Mouse (Mus musculus) brain, adult 2 months (tissue): ENCODE data around the gene Akap2.

Experiments used
- DNase-seq: peaks from one replicate; pipeline ENCODE4 v3.0.0; 2011; ENCODE audit warnings: low read depth, low spot score

The Akap2 gene

DNA sequence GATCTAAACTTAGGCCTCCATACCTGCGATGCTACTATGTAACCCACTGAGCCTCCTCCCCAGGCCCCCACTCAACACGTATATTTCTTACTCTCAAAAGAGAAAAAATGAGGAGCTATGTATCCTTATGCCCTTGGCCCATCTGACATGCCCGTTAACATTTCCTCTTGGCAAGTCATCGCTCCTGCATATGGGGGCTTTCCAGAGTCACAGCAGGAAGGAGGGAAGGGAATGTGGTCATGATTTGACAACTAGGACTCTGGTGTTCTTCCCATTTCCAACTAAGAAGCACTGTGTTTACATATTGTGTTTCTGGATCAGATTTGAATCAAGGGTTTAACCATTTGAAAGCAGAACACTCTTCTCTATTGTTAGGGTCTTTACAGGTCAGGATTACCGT lies 15.9 kb upstream of the Akap2 start:
- no peak for DNase-seq

DNA sequence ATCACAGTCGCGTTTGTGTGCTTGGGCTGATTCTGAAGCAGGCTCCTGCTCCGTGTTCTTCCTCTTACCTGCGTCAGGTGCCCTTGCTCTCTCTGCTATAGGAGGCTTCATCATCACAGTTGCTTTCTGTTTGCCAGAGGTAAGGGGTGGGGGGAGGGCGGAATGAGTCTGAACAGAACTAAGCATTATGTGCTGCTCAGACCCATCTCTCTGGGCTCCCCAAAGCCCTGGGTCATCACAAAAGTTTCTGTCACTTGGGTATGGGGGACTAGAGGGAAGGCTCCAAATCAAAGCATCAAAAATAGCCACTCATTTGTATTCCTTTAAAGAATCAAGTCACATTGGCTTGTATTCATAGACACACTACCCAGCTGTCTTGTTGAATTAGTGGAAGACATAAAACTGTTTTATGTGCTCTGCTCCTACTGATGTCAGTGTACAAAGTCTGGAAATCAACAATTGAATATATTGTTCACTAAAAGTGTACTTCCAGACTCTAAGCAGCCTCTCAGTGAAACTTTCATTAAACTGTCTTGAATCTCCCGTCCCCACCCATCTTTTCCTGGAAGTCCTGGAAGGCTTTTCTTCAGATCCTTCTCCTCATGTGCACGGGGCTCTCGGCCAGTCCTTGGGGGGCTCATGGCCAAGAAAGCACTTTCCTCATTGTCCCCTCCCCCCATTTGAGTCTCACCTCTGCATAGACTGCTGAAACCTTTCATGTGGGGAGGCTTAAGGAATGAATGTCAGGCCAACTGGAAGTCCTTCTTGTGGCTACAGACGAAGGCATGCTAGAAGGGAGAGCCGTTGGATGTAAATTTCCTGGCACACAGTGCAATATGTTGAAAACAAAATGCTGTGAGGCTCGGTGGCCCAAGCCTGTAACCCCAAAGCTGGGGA lies 13.6 kb upstream of the Akap2 start:
- no peak for DNase-seq

DNA sequence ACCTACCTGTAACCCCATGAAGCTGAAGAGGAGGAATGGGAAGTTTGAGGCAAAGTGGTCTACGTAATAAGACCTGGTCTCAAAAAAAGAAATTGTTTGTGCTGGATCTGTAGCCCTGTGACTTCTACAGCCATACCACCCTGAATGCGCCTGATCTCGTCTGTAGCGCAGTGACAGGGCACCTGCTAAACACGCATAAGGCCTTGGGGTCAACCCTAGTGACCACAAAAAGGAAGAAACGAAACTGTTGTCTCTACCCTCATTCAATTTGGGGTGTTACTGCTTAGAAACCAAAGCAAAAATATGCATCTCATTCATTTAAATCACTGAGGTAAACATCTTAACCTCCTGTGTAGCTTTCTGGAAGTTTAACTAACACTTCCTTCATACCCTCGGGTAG lies 12.9 kb upstream of the Akap2 start:
- DNase-seq, result no peak

DNA sequence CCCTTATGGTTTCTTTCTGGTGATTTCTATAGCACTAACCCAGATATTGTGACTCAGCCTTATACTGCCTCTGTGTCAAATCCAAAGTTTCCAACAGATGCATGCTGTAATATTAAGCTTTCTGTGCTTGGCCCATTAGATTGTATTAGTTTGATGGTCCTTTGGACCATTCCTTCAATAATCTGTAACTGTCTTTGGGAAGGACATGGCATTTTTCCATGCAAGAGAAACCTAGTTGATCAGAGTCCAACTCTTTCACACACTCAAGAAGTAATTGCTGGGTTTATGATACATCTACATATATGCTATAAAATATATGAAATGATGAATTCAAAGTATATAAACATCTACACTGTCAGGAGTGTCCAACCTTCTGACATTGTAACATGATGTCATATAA lies 1.6 kb upstream of the Akap2 start:
- DNase-seq, result no peak

DNA sequence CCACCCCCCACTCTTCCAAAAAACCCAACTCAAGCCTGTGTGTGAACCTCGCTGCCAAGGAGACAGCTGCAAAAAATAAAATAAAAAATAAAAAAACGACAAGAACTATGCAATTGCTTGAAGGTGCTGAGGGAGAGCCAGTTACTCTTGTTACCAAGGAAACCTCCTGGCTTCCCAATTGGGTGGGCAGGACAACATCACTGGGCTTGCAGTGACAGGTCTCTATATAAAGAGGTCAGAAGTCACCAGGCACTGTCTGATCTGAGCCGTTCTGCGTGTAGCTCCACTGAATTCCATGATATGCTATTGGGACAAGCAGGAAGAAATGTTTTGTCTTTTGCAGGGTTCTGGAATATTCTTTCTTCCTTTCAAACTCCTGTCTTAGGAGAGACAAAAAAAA lies 722 bp upstream of the Akap2 start:
- peak; percentile 44 for DNase-seq

DNA sequence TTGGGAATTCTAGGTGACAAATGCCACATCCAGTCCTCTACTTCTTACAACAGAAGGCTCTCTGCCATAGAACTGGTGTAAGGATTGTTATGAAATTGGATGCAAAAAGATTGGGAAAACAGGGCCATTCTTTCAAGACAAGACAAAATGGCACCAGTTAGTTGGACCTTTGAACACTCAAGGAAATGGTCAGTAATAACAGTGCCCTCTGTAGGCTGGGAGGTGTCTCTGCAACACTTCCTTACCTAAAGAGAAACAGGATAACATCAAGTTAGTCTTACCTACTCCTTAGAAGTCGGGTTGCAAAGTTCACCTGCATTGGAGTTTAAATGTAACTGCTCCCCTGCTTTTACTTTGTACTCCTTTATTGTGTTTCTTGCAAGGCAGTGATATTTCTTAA lies 1.9 kb downstream of the Akap2 start:
- DNase-seq, result no peak

DNA sequence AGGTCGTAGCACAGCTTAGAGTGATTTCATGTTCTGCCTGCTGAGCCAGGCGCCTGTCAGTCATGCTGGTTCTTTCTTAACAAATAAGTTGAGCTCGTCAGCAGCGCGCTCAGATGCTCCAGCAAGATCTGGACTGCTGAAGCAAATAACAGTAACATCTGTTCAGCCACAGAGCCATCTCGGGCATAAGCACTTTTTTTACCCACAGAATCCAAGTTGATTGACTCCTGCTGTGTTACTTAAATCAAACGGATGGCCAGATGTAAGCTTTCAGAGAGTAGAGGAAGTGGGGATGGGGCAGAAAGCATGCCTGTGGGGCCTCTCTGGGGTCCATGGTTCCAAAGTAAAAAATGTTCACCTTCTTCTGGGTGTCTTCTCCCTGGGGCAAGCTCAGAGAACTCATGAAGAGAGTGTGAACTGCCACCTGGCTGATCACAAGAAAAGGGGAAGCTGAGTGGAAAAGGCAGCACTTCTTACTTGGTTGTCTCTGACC lies 3.5 kb downstream of the Akap2 start:
- DNase-seq, result peak; percentile 58

DNA sequence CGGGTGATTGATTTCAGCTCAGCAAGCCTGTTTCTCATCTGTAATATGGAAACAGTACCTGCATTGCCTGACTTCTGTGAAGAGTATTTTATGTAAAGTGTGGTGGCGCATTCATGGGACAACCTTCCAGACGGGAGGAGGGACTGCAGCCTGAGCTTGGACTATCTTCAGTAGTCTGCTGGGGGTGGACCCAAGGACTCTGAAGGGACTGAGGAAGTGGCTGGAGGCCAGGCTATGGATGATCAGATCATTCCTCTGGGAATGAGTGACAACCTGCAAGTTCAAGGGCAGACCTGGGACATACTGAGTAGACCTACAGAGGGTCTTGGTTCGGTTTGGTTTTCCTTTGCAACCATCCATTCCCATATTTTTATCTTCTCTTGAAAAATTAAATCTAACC lies 4.8 kb downstream of the Akap2 start:
- no peak for DNase-seq

DNA sequence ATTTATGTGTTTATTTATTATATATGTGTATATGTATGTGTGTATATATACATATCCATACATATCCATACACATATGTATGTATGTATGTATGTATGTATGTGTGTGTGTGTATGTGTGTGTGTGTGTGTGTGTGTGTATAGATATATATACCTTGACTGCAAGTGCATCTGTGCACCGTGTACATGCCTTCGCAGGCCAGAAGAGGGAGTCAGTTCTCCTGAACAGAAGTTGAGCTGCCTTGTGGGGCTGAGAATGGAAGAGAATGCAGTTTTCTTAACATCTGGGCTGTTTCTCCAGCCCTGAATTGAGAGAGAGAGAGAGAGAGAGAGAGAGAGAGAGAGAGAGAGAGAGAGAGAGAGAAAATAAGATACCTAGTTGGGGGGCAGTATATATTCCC lies 6.2 kb downstream of the Akap2 start:
- DNase-seq, result peak; percentile 27

DNA sequence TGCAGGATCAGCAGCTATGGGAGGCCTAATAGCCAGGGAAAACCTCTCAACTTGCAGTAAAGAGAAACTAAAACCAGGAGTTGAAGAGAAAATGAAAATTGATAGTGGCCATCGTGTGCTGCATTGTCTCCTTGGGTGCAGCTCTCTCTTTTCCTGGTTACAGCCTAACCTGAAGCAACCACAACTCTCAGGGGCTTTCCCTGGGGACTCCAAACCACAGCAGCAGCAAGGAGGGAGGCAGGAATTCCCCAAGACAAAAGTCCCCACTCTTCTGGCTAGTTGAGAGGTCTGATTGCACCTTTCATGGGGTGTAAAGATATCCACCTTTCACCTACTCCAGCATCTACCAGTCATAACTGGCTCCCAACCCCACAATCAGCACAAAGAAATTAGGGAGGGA lies 8.1 kb downstream of the Akap2 start:
- DNase-seq, result no peak

DNA sequence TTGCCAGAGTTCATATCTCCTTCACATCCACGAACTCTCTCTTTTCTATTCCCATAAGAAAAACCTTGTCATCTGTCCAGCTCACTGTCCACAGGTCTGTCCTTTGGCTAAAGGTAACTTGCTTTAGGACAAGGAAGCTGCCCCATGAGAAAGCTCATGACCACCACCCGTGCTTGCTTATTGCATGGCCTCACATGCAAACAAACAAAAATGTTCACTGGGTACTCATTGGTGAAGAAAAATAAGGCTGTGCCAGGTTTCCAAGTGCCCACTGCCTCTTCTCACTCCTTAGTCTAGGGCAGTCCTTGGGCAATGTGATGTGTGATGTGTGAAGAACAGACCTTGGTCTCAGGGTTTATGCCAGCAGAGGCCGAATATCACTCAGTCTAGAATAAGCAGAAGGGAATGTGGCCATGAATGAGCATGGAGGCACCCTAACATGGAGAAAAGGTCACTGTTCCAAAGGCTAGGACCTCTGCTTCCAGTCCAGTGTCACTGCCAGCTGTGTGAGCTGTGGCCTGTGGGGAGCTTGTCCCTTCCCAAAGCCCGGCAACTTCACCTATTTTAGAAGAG lies 11.2 kb downstream of the Akap2 start:
- no peak for DNase-seq

DNA sequence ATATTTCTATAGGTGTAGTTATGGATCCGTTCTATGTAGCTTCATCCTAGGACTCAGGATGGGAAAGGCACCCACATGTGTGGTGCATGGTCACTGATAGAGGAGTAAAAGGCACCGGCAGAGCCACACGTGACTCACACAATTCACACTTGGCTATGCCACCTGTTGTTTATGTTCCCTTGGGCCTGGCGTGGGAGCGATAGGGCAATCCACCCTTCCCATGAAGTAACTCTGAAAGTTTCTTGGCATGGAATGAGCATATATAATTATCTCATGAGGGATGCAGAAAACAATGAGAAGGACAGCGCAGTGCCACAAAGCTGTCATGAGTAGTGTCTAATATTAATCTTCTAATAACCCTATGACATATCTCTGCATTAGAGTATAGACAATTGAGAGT lies 12.6 kb downstream of the Akap2 start:
- DNase-seq, result no peak

DNA sequence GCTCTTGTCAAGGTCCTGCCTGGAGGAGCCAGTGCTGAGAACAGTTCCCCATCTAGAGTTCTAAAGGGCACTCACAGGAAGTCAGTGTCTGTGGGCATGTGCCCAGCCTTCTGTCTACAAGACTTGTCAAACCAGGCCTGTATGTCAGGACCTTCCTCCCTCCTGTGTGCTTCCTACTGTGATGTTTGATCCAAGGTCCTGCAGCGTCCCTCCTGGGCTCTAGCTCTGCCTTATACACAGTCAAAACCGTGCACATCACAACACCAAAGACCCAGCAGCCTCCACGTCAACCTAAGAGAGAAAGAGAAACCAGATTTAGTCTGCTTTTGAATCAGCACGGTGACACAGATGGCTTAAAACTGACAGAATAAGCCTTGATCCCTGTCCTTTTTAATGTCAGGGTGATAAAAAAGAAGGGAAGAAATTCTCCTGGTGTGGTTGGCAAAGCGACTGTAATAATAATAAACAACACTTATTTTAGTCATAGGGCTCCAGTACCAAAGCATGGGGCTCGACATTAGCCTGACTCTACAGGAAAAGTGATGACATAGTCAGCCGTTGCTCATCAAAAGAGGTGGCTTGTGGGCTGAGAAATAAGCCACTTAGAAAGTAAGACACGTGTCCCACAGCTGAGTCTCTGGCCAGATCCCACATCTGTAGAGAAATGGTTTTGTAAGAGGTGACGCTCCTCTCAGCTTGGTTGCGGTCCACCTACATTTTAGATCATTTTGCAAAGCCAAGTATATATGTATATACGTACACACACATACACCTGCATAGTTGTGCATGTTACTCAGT lies 13.5 kb downstream of the Akap2 start:
- peak; percentile 26 for DNase-seq

DNA sequence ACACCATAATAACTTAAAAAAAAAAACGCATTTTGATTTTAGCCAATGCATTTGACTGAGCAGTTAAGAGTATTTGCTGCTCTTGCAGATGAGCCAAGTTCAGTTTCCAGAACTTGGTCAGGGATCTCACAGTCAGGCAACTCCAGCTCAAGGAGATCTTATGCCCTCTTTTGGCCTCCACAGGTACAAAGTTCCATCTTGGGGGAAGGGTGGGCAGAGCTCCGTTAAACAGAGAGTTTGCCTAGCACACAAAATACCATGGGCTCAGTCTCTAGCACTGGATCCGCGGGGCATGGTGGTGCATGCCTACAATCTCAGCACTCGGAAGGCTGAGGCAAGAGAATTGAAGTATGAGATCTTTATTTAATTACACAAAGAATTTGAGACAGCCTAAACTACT lies 14.9 kb downstream of the Akap2 start:
- DNase-seq, result no peak

DNA sequence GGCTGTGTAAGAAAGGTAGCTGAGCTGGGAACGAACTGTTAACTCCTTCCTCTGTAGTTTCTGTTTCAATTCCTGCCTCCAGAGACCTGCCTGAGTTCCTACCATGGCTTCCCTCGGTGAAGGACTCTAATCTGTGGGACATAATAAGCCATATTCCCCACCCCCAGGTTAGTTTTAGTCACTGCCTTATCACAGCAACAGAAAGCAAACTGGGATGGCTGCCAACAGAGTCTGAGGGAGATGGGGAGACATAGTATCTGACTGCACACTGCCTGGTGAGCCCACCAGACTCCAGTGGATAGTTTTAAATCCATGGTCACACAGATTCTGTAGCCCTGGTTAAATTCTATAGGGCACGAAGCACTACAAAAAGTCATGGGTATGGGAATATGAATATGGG lies 16.0 kb downstream of the Akap2 start:
- peak; percentile 42 for DNase-seq

DNA sequence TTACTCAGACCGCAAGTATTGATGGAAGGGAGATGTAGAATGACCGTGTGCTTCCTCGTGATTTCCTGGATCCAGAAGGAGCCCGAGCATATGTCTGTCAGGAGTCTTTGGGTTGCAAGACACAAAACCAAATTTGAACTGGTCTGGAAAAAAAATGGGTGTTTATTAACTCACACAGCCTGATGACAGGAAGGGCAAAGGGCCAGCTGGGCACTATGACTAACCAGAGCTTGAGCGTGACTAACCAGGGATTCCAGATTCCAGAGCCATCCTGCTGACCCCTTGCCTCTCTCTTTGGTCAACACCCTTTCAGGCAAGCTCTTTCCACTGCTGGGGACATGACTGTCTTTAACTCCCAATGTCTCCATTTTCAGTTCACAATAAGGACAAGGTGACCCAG lies 18.0 kb downstream of the Akap2 start:
- no peak for DNase-seq

DNA sequence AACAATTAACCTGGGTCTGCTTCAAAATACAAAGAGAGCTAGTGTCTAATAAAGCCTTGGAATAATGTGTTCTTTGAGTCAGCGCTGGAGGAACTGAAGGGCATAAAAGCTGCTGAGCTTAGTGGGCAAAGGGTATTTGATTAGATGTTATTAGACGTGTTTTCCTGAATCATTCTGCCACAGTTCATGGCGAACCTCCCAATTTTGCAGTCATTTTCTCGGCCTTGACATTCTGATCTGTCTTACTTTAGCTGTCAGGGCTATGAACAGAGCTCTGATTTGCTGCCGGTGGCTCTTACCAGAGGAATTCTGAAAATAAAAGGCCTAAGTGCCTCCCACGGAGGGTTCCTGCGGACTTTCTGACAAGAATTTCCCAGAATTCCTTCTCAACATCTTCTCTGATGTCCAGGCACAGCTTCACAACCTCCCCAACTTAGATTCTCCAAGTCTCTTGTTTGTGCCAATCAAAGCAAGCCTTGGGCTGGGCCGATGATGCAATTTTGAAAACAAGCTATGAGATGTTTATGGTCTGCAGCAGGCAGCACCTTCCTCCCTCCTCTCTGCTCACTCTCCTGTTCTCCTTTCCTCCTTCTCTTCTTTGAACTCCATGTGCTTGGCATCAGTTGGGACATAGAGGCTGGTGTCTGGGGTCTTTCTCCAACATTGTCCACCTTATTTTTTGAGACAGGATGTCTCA lies 21.5 kb downstream of the Akap2 start:
- DNase-seq, result peak; percentile 38

DNA sequence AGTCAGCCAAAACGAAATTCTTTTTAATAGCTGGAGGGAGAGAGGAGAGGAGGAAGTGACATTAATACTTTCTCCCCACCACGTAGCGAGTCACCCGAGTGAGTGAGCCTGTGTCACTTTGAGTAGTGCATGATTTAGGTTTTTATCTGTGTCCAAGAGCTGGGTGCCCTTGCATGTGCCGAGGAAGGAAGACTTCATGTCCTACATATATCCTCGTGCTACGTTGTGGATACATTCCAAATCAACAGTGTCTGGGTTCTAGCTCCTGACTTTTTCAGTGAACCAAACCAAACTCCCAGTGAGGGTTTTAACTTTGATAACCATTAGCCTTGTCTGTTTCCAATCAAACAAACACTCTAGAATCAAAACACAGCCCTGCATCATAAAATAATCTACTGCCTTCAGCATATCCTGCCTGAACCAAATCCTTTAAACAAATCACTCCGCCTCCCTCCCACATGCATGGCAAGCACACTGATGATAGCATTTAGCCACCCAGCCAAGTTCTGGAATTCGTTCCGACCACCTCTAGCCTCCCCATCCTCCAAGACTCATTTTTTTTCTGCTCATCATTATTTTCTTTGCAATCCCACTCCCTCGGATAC lies 26.0 kb downstream of the Akap2 start:
- no peak for DNase-seq

DNA sequence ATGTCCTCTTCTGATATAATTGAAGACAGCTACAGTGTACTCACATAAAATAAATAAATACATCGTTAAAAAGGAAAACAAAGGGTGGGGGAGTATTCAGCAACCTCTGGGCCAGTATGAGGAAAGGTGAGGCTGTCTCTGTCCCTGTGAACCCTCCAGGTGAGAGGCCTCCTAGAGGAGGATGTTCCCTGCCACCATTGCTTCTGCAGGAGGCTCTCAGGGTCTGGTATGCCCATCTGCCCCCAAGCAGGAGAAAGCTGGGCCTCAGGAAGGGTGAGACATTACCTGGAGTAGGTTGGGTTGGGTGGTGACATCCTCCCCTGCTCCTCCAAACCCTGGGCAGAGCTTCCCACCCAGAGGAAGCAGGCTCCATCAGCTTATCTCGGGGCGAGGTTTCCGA lies 33.2 kb downstream of the Akap2 start:
- no peak for DNase-seq

DNA sequence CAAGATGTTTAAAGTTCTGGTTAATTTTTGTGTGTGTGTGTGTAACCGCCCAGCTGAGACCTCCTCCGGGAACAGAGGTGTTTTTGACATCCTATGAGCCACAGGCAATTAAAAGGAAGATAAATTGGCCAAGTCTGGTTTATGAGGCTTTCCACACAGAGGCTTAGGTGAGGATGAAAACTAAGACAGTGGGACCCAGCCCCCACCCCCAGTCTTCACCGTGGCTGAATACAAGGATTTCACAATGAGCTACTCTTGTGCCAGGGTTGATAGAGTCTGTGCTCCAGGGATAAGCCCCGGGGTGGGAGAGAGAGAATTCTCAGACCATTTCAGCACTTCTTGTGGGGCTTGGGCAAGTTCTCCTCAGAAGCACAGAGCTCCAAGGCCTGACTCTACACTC lies 33.6 kb downstream of the Akap2 start:
- no peak for DNase-seq

DNA sequence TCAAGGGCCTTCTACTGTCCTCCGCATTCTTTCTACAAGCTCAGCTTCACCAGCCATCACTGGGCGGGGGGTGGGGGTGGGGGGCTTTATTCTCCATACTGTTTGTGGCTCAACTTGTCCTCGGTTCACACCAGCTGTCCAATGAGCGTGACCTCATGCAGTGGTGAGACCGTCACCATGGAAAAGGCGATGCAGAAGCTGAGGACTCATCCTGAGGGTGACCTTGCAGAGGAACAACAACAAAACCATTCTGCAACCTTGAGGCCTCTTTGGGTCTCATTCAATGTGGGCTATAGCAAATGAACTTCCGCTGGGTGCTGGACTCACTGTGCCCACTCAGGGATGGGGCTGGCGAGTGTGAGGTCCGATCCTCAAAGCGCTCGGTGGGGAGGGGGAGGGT lies 34.1 kb downstream of the Akap2 start:
- no peak for DNase-seq
